Mouse (Mus musculus) small intestine, adult 2 months (tissue): ENCODE data around the gene Tmem121b.

Source experiments
- CTCF ChIP-seq: fragments of 200-500 bp; IDR thresholded peaks from 2 replicates; pipeline ENCODE4 v1.5.1; 2012; ENCODE audit warnings: low read depth, mild to moderate bottlenecking, control low read depth, inconsistent platforms, low read length, moderate library complexity, mixed read lengths; ENCODE audit not compliant: insufficient replicate concordance, insufficient read length; ENCODE audit errors: extremely low read depth
- POLR2A ChIP-seq: fragments of 200-500 bp; IDR thresholded peaks from 2 replicates; pipeline ENCODE4 v1.6.1; 2012; ENCODE audit warnings: low read depth, mild to moderate bottlenecking, control low read depth, inconsistent platforms, low read length, moderate library complexity

DNA sequence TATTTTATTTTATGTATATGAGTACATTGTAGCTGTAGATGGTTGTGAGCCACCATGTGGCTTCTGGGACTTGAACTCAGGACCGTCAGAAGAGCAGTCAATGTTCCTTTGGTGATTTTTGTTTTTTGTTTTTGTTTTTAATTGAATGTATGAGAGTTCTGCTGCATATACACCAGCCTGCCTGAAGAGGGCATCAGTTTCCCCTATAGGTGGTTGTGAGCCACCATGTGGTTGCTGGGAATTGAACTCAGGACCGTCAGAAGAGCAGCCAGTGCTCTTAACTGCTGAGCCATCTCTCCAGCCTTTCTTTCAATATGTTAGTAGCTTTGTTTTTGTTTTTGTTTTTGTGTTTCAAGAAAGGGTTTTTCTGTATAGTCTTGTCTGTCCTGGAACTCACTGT, 42.7 kb upstream of the Tmem121b start:
- TF ChIP-seq CTCF, result no peak
- TF ChIP-seq POLR2A, result no peak
